Mouse (Mus musculus): ENCODE measurements around the gene Ch25h. TPM values are rescaled to one million over a fixed set of nuclear protein-coding genes. Genes with fewer than 3 reads are reported as not detected.

The Ch25h gene
- 2.5 and 3.0 TPM in 2 replicates for polyA plus RNA-seq (2016; fragmentation: Nextera tagmentation; extraction: Ambion mirVana)

DNA sequence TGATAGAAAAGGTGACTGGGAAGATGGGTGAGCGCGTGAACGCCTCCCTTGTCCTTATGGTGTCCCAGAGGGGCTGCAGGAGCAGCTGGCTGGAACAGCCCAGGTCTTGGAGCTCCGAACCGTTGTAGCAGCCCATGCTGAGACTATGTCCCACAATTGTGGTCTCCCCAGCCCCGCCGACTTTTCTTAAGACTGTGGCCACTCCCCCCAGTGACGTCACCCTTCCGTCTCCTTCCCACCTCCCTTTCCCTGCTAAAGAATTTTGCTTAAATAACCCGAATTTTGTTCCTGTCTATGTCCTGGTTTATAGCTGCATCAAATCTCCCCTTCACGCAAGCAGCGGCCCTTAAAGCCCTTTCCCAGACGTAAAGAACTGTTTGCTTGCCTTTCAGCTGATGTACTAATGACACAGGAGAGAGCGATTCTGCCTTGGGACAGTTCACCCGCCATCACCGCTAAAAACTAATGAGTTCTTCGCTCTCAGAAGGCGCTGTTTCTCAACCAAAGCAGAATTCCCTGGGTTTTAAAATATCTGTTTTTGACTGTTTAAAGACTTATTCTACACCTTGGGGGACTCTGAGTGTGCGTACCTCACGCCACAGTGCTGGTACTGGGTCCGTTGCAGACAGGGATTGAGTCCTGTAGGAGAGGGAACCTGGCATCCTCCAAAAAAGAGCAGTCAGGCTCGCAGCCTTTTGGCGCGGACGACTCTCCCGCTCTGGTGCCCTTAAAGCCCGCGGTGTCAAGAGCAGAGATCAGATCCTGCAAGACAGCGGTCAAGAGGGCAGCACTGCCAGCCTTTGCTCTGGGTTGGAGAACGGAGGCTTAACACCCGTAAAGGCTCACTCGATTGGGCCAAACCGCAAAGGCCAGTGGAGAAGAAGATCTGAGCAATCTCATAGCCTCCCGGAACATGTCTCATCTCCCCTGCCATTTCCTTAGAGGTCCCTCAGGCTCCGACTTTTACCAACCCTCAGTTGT is at the start of gene Ch25h:
TSS of gene Ch25h (minus strand) at position 174 of the 981 bp plus-strand sequence.
- Histone ChIP-seq H3K4me3 (peak within 1 kb of the TSS; percentile 64), H3K4me1 (peaks cover 14% of the 10 kb centered on the region), H3K9me3 (no peaks in the 10 kb centered on the region), H3K27ac (peak within 1 kb of the TSS; percentile 44), H3K36me3 (no peaks in the 10 kb centered on the region), H3K27me3 (ENCODE audit: insufficient read depth, poor library complexity, severe bottlenecking) (peaks cover 44% of the 10 kb centered on the region)
- 1% methylated on average over 35 of the region's 35 CpGs for WGBS
- DNase-seq (ENCODE audit: low spot score), result no peak

- Histone ChIP-seq H3K27me3 (ENCODE audit: insufficient read depth, poor library complexity, severe bottlenecking) (no peaks in the 10 kb centered on the region), H3K4me3 (peak overlapping the region; percentile 15; the same call in 1 of the 2 replicates), H3K4me1 (peaks cover 16% of the 10 kb centered on the region), H3K36me3 (peaks cover 8% of the 10 kb centered on the region; the same call in 1 of the 2 replicates), H3K9me3 (no peaks in the 10 kb centered on the region), H3K27ac (no peak overlapping the region)
- DNase-seq (ENCODE audit: low spot score), result no peak
- 37% methylated on average over 9 of the region's 9 CpGs for WGBS
Observed at GRCm38 (mm10) chr19:34524646-34525045, 49.7 kb upstream of the Ch25h start.

GRCm38 (mm10) chr19:34523106-34523725 is 48.3 kb upstream of the Ch25h start:
- Histone ChIP-seq H3K9me3 (no peaks in the 10 kb centered on the region), H3K36me3 (peaks cover 18% of the 10 kb centered on the region; the same call in 1 of the 2 replicates), H3K27me3 (ENCODE audit: insufficient read depth, poor library complexity, severe bottlenecking) (no peaks in the 10 kb centered on the region), H3K4me3 (no peak overlapping the region), H3K4me1 (peaks cover 16% of the 10 kb centered on the region), H3K27ac (no peak overlapping the region)
- 76% methylated on average over 12 of the region's 12 CpGs for WGBS
- DNase-seq (ENCODE audit: low spot score), result no peak

GRCm38 (mm10) chr19:34521978-34522377 is 47.0 kb upstream of the Ch25h start:
- Histone ChIP-seq H3K27me3 (ENCODE audit: insufficient read depth, poor library complexity, severe bottlenecking) (no peaks in the 10 kb centered on the region), H3K4me3 (no peak overlapping the region), H3K27ac (no peak overlapping the region), H3K36me3 (peaks cover 19% of the 10 kb centered on the region; the same call in 1 of the 2 replicates), H3K4me1 (peaks cover 11% of the 10 kb centered on the region), H3K9me3 (no peaks in the 10 kb centered on the region)
- DNase-seq (ENCODE audit: low spot score), result no peak
- WGBS, result 69% methylated on average over 1 of the region's 1 CpGs

DNA sequence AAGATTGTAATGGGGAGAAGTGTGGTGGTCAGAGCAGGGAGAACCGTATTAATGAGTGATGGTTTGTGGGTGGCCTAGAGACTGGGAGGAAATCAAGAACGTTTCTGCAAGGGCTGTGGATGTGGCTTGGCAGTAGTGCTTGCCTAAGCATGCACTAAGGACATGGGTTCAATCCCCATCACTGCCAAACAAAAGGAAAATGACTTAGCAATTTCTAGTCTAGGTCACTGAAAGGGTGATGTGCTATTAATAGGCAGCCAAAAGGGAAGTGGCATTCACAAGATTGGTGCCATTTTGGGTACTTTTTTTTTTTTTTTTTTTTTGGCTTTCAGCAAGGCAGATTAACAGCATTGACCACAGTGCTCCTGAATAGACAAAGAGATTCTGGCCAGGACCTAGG is 46.4 kb upstream of the Ch25h start:
- 59% methylated on average over 2 of the region's 2 CpGs for WGBS
- Histone ChIP-seq H3K27me3 (ENCODE audit: insufficient read depth, poor library complexity, severe bottlenecking) (no peaks in the 10 kb centered on the region), H3K9me3 (no peaks in the 10 kb centered on the region), H3K36me3 (peaks cover 19% of the 10 kb centered on the region; the same call in 1 of the 2 replicates), H3K4me3 (no peak overlapping the region), H3K4me1 (peaks cover 10% of the 10 kb centered on the region), H3K27ac (no peak overlapping the region)
- DNase-seq (ENCODE audit: low spot score), result no peak

DNA sequence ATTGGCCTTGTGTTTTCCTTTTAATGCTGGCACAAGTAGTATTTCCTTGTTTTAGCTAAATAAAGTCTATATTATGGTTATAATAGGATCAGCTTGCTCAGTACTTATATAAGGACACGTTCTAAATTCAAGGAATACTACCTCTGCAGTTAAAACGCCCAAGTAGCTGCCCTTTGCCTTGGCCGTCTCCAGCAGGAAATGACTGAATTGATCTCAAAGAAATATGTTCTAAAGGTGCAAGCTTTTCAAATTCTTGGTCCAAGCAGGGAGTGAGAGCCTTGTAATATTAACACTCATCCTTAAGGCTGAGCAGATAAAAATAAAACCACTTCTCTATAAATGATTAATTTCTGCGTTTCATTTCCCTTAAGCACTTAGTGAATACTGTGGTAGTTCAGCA is 45.1 kb upstream of the Ch25h start:
- Histone ChIP-seq H3K9me3 (no peaks in the 10 kb centered on the region), H3K4me1 (peaks cover 6% of the 10 kb centered on the region; the same call in 1 of the 2 replicates), H3K27ac (no peak overlapping the region), H3K36me3 (peaks cover 19% of the 10 kb centered on the region; the same call in 1 of the 2 replicates), H3K4me3 (no peak overlapping the region), H3K27me3 (ENCODE audit: insufficient read depth, poor library complexity, severe bottlenecking) (no peaks in the 10 kb centered on the region)
- no peak for DNase-seq (ENCODE audit: low spot score)
- 83% methylated on average over 4 of the region's 4 CpGs for WGBS

- Histone ChIP-seq H3K27ac (no peak overlapping the region), H3K4me1 (peaks cover 2% of the 10 kb centered on the region; the same call in 1 of the 2 replicates), H3K9me3 (no peaks in the 10 kb centered on the region), H3K27me3 (ENCODE audit: insufficient read depth, poor library complexity, severe bottlenecking) (no peaks in the 10 kb centered on the region), H3K36me3 (peaks cover 19% of the 10 kb centered on the region; the same call in 1 of the 2 replicates), H3K4me3 (no peak overlapping the region)
- WGBS, result 85% methylated on average over 3 of the region's 3 CpGs
- DNase-seq (ENCODE audit: low spot score), result no peak
Observed at GRCm38 (mm10) chr19:34519646-34520045, 44.7 kb upstream of the Ch25h start.

- Histone ChIP-seq H3K4me3 (no peak overlapping the region), H3K4me1 (no peaks in the 10 kb centered on the region), H3K9me3 (no peaks in the 10 kb centered on the region), H3K36me3 (peaks cover 21% of the 10 kb centered on the region; the same call in 1 of the 2 replicates), H3K27me3 (ENCODE audit: insufficient read depth, poor library complexity, severe bottlenecking) (no peaks in the 10 kb centered on the region), H3K27ac (no peak overlapping the region)
- DNase-seq (ENCODE audit: low spot score), result no peak
- 44% methylated on average over 3 of the region's 3 CpGs for WGBS
Observed at GRCm38 (mm10) chr19:34518786-34519185, 43.8 kb upstream of the Ch25h start.

- Histone ChIP-seq H3K4me1 (no peaks in the 10 kb centered on the region), H3K9me3 (no peaks in the 10 kb centered on the region), H3K27ac (no peak overlapping the region), H3K27me3 (ENCODE audit: insufficient read depth, poor library complexity, severe bottlenecking) (no peaks in the 10 kb centered on the region), H3K4me3 (no peak overlapping the region), H3K36me3 (peaks cover 20% of the 10 kb centered on the region; the same call in 1 of the 2 replicates)
- DNase-seq (ENCODE audit: low spot score), result no peak
- WGBS, result 86% methylated on average over 13 of the region's 13 CpGs
Observed at GRCm38 (mm10) chr19:34517812-34518594, 43.0 kb upstream of the Ch25h start.

DNA sequence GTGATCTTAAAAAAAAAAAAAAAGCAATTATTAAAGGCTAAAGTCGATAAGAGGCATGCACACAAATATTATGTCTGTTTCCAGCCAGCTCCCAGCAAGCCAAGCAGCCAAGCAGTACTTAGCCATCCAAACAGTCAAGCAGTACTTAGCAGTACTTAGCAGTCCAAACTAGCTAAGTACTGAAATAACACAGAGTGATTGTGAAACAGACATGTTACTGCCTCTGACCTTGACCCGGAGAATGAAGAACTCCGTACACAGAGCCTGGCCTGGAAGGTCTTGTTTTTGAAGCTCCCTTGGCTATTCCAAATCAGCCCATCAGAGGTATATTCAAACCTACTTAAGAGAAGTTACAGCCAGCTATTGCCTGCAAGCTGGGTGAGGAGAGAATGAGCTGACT is 42.2 kb upstream of the Ch25h start:
- H3K9me3 ChIP-seq, result no peaks in the 10 kb centered on the region
- peaks cover 18% of the 10 kb centered on the region; the same call in 1 of the 2 replicates for H3K36me3 ChIP-seq
- no peaks in the 10 kb centered on the region for H3K4me1 ChIP-seq
- 83% methylated on average over 3 of the region's 3 CpGs for WGBS
- H3K4me3 ChIP-seq, result no peak overlapping the region
- H3K27ac ChIP-seq, result no peak overlapping the region
- no peaks in the 10 kb centered on the region for H3K27me3 ChIP-seq (ENCODE audit: insufficient read depth, poor library complexity, severe bottlenecking)
- DNase-seq (ENCODE audit: low spot score), result no peak

DNA sequence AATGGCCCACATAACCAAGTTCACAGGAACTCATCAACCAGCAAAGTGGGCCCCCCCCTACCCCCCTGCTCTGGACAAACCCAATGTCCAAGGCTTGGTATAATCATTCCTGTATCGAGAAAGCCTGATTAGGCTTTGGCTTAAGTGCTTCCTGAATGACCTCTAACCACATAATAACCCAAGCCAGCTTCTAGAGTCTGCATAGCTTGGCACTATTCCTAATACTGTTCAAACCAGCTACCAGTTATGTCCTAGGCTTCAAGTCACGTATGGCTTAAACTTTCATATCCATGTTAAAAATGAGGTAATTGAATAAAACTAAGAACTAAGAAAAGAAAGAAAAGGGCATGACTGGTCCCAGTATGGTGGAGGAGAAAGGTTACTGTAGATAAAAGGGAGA is 41.4 kb upstream of the Ch25h start:
- peaks cover 13% of the 10 kb centered on the region; the same call in 1 of the 2 replicates for H3K36me3 ChIP-seq
- 89% methylated on average over 2 of the region's 2 CpGs for WGBS
- no peaks in the 10 kb centered on the region for H3K27me3 ChIP-seq (ENCODE audit: insufficient read depth, poor library complexity, severe bottlenecking)
- no peak for DNase-seq (ENCODE audit: low spot score)
- H3K4me1 ChIP-seq, result no peaks in the 10 kb centered on the region
- no peak overlapping the region for H3K27ac ChIP-seq
- H3K4me3 ChIP-seq, result no peak overlapping the region
- H3K9me3 ChIP-seq, result no peaks in the 10 kb centered on the region

GRCm38 (mm10) chr19:34515681-34516080 is 40.7 kb upstream of the Ch25h start:
- Histone ChIP-seq H3K4me1 (no peaks in the 10 kb centered on the region), H3K4me3 (no peak overlapping the region), H3K36me3 (peaks cover 15% of the 10 kb centered on the region; the same call in 1 of the 2 replicates), H3K27ac (no peak overlapping the region), H3K9me3 (no peaks in the 10 kb centered on the region), H3K27me3 (ENCODE audit: insufficient read depth, poor library complexity, severe bottlenecking) (no peaks in the 10 kb centered on the region)
- DNase-seq (ENCODE audit: low spot score), result no peak
- WGBS, result 85% methylated on average over 3 of the region's 3 CpGs
